Mouse (Mus musculus) forebrain, embryonic 15.5 days (tissue): Measurements from ENCODE around the gene Tet1. TPM values are rescaled to one million over a fixed set of nuclear protein-coding genes. Genes with fewer than 3 reads are reported as not detected.
A peak's percentile ranks its signal among the peaks of the same experiment; 100 is the strongest.

Experiments used
- ATAC-seq: fragments of 200-750 bp; cut with Nextera tagmentation; replicated peaks from 2 replicates; pipeline ENCODE4 v1.8.0; 2017; ENCODE audit warnings: mild to moderate bottlenecking, moderate TSS enrichment, moderate library complexity
- H3K27ac ChIP-seq: fragments of 300-500 bp; sonication (generic); replicated peaks from 2 replicates; pipeline ENCODE4 v1.5.1; 2015; ENCODE audit warnings: mild to moderate bottlenecking, inconsistent platforms
- H3K27me3 ChIP-seq: fragments of 300-500 bp; sonication (generic); 2 replicates; pipeline ENCODE4 v1.6.1; 2015; ENCODE audit warnings: inconsistent platforms
- H3K36me3 ChIP-seq: fragments of 300-500 bp; sonication (generic); 2 replicates; pipeline ENCODE4 v1.6.1; 2015; ENCODE audit warnings: mild to moderate bottlenecking, inconsistent platforms
- H3K4me1 ChIP-seq: fragments of 300-500 bp; sonication (generic); 2 replicates; pipeline ENCODE4 v1.6.1; 2015; ENCODE audit warnings: inconsistent platforms
- H3K4me2 ChIP-seq: fragments of 300-500 bp; sonication (generic); replicated peaks from 2 replicates; pipeline ENCODE4 v1.6.1; 2015; ENCODE audit warnings: mild to moderate bottlenecking, inconsistent platforms
- H3K4me3 ChIP-seq: fragments of 300-500 bp; sonication (generic); 2 replicates; pipeline ENCODE4 v1.5.1; 2015; ENCODE audit warnings: mild to moderate bottlenecking, inconsistent platforms
- H3K9ac ChIP-seq: fragments of 300-500 bp; sonication (generic); replicated peaks from 2 replicates; pipeline ENCODE4 v1.6.1; 2015; ENCODE audit warnings: mild to moderate bottlenecking, inconsistent platforms
- H3K9me3 ChIP-seq: fragments of 300-500 bp; sonication (generic); 2 replicates; pipeline ENCODE4 v1.6.1; 2016; ENCODE audit warnings: inconsistent platforms
- WGBS: fragments of 180-500 bp; shearing (Covaris S2); methylation state at CpG from one replicate; pipeline ENCODE4 v1.1.7; 2015; ENCODE audit warnings: mixed read lengths; 5-methylcytosine and 5-hydroxymethylcytosine counted together
- polyA plus RNA-seq: library from polyadenylated mRNA; unstranded; fragments of >200 nt; fragmentation: Nextera tagmentation; extraction: Ambion mirVana; gene quantifications from 2 replicates; pipeline ENCODE4 v1.2.1, GENCODE M21; 2015

Gene Tet1
- polyA plus RNA-seq, 1 experiment from 2014 or later: 35.0 TPM

DNA sequence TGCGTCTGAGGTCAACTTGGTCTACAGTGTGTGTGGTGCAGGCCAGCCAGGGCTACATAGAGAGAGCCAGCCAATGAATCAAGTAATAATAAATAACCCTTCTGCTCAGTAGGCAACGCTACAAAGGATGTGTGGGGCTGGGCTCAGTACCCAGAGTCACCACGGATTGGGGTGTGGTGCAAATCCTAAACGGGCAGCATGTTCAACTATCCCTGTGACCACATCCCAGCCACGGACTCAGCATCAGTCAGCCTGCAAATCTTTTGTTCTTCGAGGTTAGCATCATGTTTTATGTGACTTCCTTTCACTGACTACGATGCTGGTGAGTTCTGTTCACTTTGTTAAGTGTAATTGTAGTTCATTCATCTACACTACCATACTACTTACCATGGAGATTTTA lies 68.1 kb downstream of the Tet1 start:
- Histone ChIP-seq H3K4me2 (no peak overlapping the region), H3K4me1 (0 out of 2 replicates have a peak, but pooled peaks cover 2% of the 10 kb centered on the region), H3K9ac (no peak overlapping the region), H3K9me3 (no peaks in the 10 kb centered on the region), H3K4me3 (no peak overlapping the region), H3K36me3 (peaks cover 26% of the 10 kb centered on the region), H3K27me3 (no peaks in the 10 kb centered on the region), H3K27ac (no peak overlapping the region)
- no peak for ATAC-seq
- WGBS: 95% methylated on average over 7 of the region's 7 CpGs

DNA sequence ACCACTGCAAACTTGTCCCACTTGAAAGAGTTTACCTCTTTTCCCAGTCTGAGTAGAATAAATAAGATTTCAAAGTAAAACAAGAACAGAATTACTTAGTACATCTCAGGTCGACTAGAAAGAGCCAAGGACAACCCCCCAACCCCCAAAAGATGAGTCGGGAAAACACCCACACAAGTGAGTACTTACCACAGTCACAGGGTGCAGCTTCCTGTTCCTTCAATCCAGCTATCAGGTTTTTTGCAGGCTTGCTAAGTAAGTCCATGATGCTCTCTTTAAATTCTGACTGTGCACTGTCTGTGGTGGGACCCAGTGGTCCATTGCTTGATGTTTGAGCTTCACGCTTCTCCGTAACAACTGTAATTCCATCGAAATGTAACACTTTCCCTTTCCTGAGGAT lies 70.8 kb downstream of the Tet1 start:
- H3K36me3 ChIP-seq: peaks cover 26% of the 10 kb centered on the region
- H3K4me1 ChIP-seq: no peaks in the 10 kb centered on the region
- WGBS: 95% methylated on average over 5 of the region's 5 CpGs
- H3K9me3 ChIP-seq: no peaks in the 10 kb centered on the region
- no peaks in the 10 kb centered on the region for H3K27me3 ChIP-seq
- no peak overlapping the region for H3K4me2 ChIP-seq
- no peak overlapping the region for H3K27ac ChIP-seq
- no peak overlapping the region for H3K4me3 ChIP-seq
- H3K9ac ChIP-seq: no peak overlapping the region
- ATAC-seq: no peak

DNA sequence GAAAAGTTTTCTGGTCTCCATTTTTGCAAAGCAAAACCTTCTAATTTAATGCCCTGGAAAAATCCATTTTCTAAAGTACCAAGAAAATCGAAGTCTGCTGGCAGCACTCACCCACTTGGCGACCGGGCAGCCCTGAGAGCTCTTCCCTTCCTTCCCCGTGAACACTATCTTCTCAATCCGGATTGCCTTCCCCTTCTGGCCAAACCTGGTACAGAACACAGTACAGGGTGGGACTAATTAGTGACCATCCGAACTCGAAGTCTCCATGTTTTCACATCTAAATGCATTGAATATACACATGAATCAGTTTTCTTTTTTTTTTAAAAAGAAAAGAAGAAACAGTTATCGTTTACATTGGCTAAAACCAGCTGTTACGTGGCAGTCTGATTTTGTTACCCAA lies 76.0 kb downstream of the Tet1 start:
- no peak overlapping the region for H3K4me2 ChIP-seq
- H3K27ac ChIP-seq: no peak overlapping the region
- no peak for ATAC-seq
- peaks cover 13% of the 10 kb centered on the region for H3K36me3 ChIP-seq
- no peaks in the 10 kb centered on the region for H3K4me1 ChIP-seq
- H3K9ac ChIP-seq: no peak overlapping the region
- WGBS: 82% methylated on average over 9 of the region's 9 CpGs
- H3K4me3 ChIP-seq: no peak overlapping the region
- H3K9me3 ChIP-seq: no peaks in the 10 kb centered on the region
- no peaks in the 10 kb centered on the region for H3K27me3 ChIP-seq

GRCm38 (mm10) chr10:62831546-62831945 lies 77.2 kb downstream of the Tet1 start:
- no peak overlapping the region for H3K4me2 ChIP-seq
- ATAC-seq: no peak
- H3K4me1 ChIP-seq: no peaks in the 10 kb centered on the region
- H3K9ac ChIP-seq: no peak overlapping the region
- 85% methylated on average over 2 of the region's 2 CpGs for WGBS
- H3K36me3 ChIP-seq: peaks cover 13% of the 10 kb centered on the region
- H3K4me3 ChIP-seq: no peak overlapping the region
- H3K27ac ChIP-seq: no peak overlapping the region
- no peaks in the 10 kb centered on the region for H3K27me3 ChIP-seq
- H3K9me3 ChIP-seq: no peaks in the 10 kb centered on the region

GRCm38 (mm10) chr10:62824474-62824873 lies 84.3 kb downstream of the Tet1 start:
- 89% methylated on average over 8 of the region's 8 CpGs for WGBS

GRCm38 (mm10) chr10:62823431-62823830 lies 85.4 kb downstream of the Tet1 start:
- no peak for ATAC-seq
- no peak overlapping the region for H3K9ac ChIP-seq
- WGBS: 85% methylated on average over 4 of the region's 4 CpGs
- no peaks in the 10 kb centered on the region for H3K9me3 ChIP-seq
- H3K36me3 ChIP-seq: peaks cover 34% of the 10 kb centered on the region
- H3K4me3 ChIP-seq: no peak overlapping the region
- H3K4me1 ChIP-seq: no peaks in the 10 kb centered on the region
- H3K4me2 ChIP-seq: no peak overlapping the region
- no peak overlapping the region for H3K27ac ChIP-seq
- H3K27me3 ChIP-seq: no peaks in the 10 kb centered on the region

More at GRCm38 (mm10) chr10:62824474-62824873, 84.3 kb downstream of the Tet1 start:
- no peaks in the 10 kb centered on the region for H3K9me3 ChIP-seq
- no peak overlapping the region for H3K4me3 ChIP-seq
- H3K4me2 ChIP-seq: no peak overlapping the region
- no peaks in the 10 kb centered on the region for H3K4me1 ChIP-seq
- H3K36me3 ChIP-seq: peaks cover 27% of the 10 kb centered on the region
- H3K27me3 ChIP-seq: no peaks in the 10 kb centered on the region
- no peak overlapping the region for H3K27ac ChIP-seq
- ATAC-seq: no peak
- H3K9ac ChIP-seq: no peak overlapping the region

- Histone ChIP-seq H3K27me3 (no peaks in the 10 kb centered on the region), H3K4me3 (no peak overlapping the region), H3K9ac (no peak overlapping the region), H3K27ac (no peak overlapping the region), H3K4me1 (no peaks in the 10 kb centered on the region), H3K36me3 (peaks cover 45% of the 10 kb centered on the region), H3K9me3 (no peaks in the 10 kb centered on the region), H3K4me2 (no peak overlapping the region)
- 82% methylated on average over 4 of the region's 4 CpGs for WGBS
- ATAC-seq: no peak
Observed at GRCm38 (mm10) chr10:62810010-62810409, 98.8 kb downstream of the Tet1 start.

- H3K4me1 ChIP-seq: no peaks in the 10 kb centered on the region
- peaks cover 34% of the 10 kb centered on the region for H3K36me3 ChIP-seq
- H3K4me3 ChIP-seq: no peak overlapping the region
- no peaks in the 10 kb centered on the region for H3K9me3 ChIP-seq
- H3K27ac ChIP-seq: no peak overlapping the region
- H3K9ac ChIP-seq: no peak overlapping the region
- no peaks in the 10 kb centered on the region for H3K27me3 ChIP-seq
- no peak overlapping the region for H3K4me2 ChIP-seq
- no peak for ATAC-seq
- 94% methylated on average over 2 of the region's 2 CpGs for WGBS
Observed at GRCm38 (mm10) chr10:62808766-62809165, 100.0 kb downstream of the Tet1 start.

DNA sequence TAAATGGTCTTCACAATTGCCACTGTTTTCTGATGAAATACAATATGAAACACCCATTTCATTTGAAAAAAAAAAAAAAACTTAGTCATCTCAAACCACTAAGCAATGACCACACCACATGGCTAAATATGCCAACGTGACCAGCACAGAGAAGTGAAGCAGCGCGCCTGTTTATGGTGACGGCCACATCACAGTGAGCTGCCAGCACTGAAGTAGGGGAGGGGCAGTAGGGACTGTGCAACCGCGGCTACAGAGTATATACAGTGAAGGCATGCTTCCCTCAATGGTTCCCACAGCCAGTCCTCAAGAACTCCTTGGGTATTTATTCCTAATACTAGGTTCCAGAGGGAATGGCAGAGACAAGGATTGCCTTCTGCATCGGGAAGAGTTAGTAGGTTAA lies 100.5 kb downstream of the Tet1 start:
- H3K9ac ChIP-seq: no peak overlapping the region
- peaks cover 30% of the 10 kb centered on the region for H3K36me3 ChIP-seq
- no peaks in the 10 kb centered on the region for H3K4me1 ChIP-seq
- H3K4me3 ChIP-seq: no peak overlapping the region
- H3K4me2 ChIP-seq: no peak overlapping the region
- H3K27me3 ChIP-seq: no peaks in the 10 kb centered on the region
- ATAC-seq: no peak
- WGBS: 89% methylated on average over 7 of the region's 7 CpGs
- H3K27ac ChIP-seq: no peak overlapping the region
- H3K9me3 ChIP-seq: no peaks in the 10 kb centered on the region

DNA sequence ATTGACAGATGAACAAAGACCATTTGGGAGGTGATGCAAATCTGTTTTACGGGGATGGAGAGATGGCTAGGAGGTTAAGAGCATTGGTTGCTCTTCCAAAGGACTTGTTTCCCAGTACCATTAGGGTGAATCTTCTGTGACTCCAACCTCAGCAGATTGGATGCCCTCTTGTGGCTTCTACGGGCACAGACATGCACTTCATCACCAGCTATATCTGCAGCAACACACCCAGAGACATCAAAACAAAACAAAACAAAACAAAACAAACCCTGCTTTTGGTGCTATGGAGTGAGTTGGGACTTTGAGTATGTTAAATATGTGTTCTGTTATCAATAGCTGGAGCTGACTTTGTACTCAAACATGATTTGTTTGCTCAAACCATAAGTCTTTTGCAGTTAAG lies 104.7 kb downstream of the Tet1 start:
- no peak overlapping the region for H3K4me2 ChIP-seq
- H3K27me3 ChIP-seq: no peaks in the 10 kb centered on the region
- peaks cover 4% of the 10 kb centered on the region; the same call in 1 of the 2 replicates for H3K36me3 ChIP-seq
- no peak for ATAC-seq
- H3K27ac ChIP-seq: no peak overlapping the region
- H3K9ac ChIP-seq: no peak overlapping the region
- no peaks in the 10 kb centered on the region for H3K9me3 ChIP-seq
- H3K4me1 ChIP-seq: no peaks in the 10 kb centered on the region
- 70% methylated on average over 2 of the region's 2 CpGs for WGBS
- no peak overlapping the region for H3K4me3 ChIP-seq

GRCm38 (mm10) chr10:62803296-62803695 lies 105.5 kb downstream of the Tet1 start:
- Histone ChIP-seq H3K27me3 (no peaks in the 10 kb centered on the region), H3K36me3 (no peaks in the 10 kb centered on the region; the same call in 1 of the 2 replicates), H3K4me2 (no peak overlapping the region), H3K4me1 (no peaks in the 10 kb centered on the region), H3K9ac (no peak overlapping the region), H3K4me3 (no peak overlapping the region), H3K9me3 (no peaks in the 10 kb centered on the region), H3K27ac (no peak overlapping the region)
- ATAC-seq: no peak
- 93% methylated on average over 2 of the region's 2 CpGs for WGBS

- Histone ChIP-seq H3K4me2 (no peak overlapping the region), H3K4me3 (no peak overlapping the region), H3K9me3 (no peaks in the 10 kb centered on the region), H3K9ac (no peak overlapping the region), H3K36me3 (peaks cover 11% of the 10 kb centered on the region), H3K27me3 (no peaks in the 10 kb centered on the region), H3K4me1 (peaks cover 20% of the 10 kb centered on the region), H3K27ac (no peak overlapping the region)
- ATAC-seq: no peak
- WGBS: 95% methylated on average over 4 of the region's 4 CpGs
Observed at GRCm38 (mm10) chr10:62794221-62794620, 114.6 kb downstream of the Tet1 start.

DNA sequence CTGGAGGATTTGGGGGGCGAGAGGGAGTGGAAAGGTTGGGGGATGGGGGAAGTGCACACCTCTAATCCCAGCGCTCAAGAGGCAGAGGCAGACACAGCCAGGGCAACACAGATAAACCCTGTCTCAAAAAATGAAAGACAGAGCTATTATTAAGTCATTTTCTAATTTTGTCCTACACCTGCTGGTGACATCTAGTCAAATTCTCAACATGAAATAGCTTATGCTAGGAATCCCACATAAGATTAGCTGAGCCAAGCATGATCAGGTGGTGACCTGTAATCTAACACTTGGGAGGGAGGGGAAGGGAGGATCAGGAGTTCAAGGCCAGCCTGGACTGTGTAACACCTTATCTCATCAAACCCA lies 115.7 kb downstream of the Tet1 start:
- ATAC-seq: peak; percentile 5; the same call in 1 of the 2 replicates
- Histone ChIP-seq H3K27ac (peak overlapping the region; percentile 93), H3K4me3 (peak overlapping the region; percentile 87), H3K4me2 (peak overlapping the region; percentile 42), H3K9me3 (no peaks in the 10 kb centered on the region), H3K36me3 (peaks cover 21% of the 10 kb centered on the region), H3K4me1 (peaks cover 27% of the 10 kb centered on the region), H3K27me3 (no peaks in the 10 kb centered on the region), H3K9ac (no peak overlapping the region)
- whole genome bisulfite sequencing: 38% methylated on average over 2 of the region's 2 CpGs
